Mouse (Mus musculus) heart, embryonic 16.5 days (tissue): Measurements from ENCODE around the gene Kpna3. TPM values are rescaled to one million over a fixed set of nuclear protein-coding genes. Genes with fewer than 3 reads are reported as not detected.
A peak's percentile ranks its signal among the peaks of the same experiment; 100 is the strongest.

ENCODE experiments used
- ATAC-seq: fragments of 200-750 bp; cut with Nextera tagmentation; replicated peaks from 2 replicates; pipeline ENCODE4 v1.8.0; 2017; ENCODE audit warnings: moderate number of reproducible peaks; ENCODE audit not compliant: insufficient read depth, low FRiP score; ENCODE audit errors: extremely low read depth
- H3K27ac ChIP-seq: fragments of 300-500 bp; sonication (generic); 2 replicates; pipeline ENCODE4 v1.5.1; 2014; ENCODE audit warnings: mild to moderate bottlenecking, low read length, control low read depth, moderate library complexity
- H3K27me3 ChIP-seq: fragments of 300-500 bp; sonication (generic); 2 replicates; pipeline ENCODE4 v1.6.1; 2014; ENCODE audit warnings: low read length, mixed read lengths; ENCODE audit not compliant: control insufficient read depth, insufficient read depth
- H3K36me3 ChIP-seq: fragments of 300-500 bp; sonication (generic); 2 replicates; pipeline ENCODE4 v1.6.1; 2014; ENCODE audit not compliant: control insufficient read depth, insufficient read depth
- H3K4me1 ChIP-seq: fragments of 300-500 bp; sonication (generic); 2 replicates; pipeline ENCODE4 v1.6.1; 2014; ENCODE audit warnings: low read length, mixed read lengths; ENCODE audit not compliant: control insufficient read depth, insufficient read depth
- H3K4me2 ChIP-seq: fragments of 300-500 bp; sonication (generic); 2 replicates; pipeline ENCODE4 v1.6.1; 2014; ENCODE audit warnings: low read depth, mild to moderate bottlenecking, control low read depth, low read length
- H3K4me3 ChIP-seq: fragments of 300-500 bp; sonication (generic); 2 replicates; pipeline ENCODE4 v1.5.1; 2014; ENCODE audit warnings: mild to moderate bottlenecking, control low read depth, low read length
- H3K9ac ChIP-seq: fragments of 300-500 bp; sonication (generic); 2 replicates; pipeline ENCODE4 v1.6.1; 2014; ENCODE audit warnings: low read length, control low read depth
- H3K9me3 ChIP-seq: fragments of 300-500 bp; sonication (generic); replicated peaks from 2 replicates; pipeline ENCODE4 v1.6.1; 2016; ENCODE audit warnings: low read length; ENCODE audit not compliant: control insufficient read depth
- WGBS: fragments of 180-500 bp; shearing (Covaris S2); extraction: QIAGEN DNeasy Blood & Tissue Kit; methylation state at CpG from one replicate; pipeline ENCODE4 v1.1.7; 2014; 5-methylcytosine and 5-hydroxymethylcytosine counted together
- polyA plus RNA-seq: library from polyadenylated mRNA; unstranded; fragments of >200 nt; fragmentation: Nextera tagmentation; extraction: Ambion mirVana; gene quantifications from 2 replicates; pipeline ENCODE4 v1.2.1, GENCODE M21; 2015

The Kpna3 gene
- polyA plus RNA-seq, 1 experiment from 2014 or later = 35.3 TPM

- Histone ChIP-seq H3K27ac (no peak overlapping the region), H3K27me3 (no peaks in the 10 kb centered on the region), H3K36me3 (peaks cover 3% of the 10 kb centered on the region), H3K4me2 (no peak overlapping the region), H3K4me3 (no peak overlapping the region), H3K4me1 (peaks cover 3% of the 10 kb centered on the region), H3K9me3 (no peaks in the 10 kb centered on the region), H3K9ac (no peak overlapping the region)
- no peak for ATAC-seq
- 96% methylated on average over 2 of the region's 2 CpGs for WGBS
Measured at GRCm38 (mm10) chr14:61362268-61362667, 77.4 kb downstream of the Kpna3 start.

DNA sequence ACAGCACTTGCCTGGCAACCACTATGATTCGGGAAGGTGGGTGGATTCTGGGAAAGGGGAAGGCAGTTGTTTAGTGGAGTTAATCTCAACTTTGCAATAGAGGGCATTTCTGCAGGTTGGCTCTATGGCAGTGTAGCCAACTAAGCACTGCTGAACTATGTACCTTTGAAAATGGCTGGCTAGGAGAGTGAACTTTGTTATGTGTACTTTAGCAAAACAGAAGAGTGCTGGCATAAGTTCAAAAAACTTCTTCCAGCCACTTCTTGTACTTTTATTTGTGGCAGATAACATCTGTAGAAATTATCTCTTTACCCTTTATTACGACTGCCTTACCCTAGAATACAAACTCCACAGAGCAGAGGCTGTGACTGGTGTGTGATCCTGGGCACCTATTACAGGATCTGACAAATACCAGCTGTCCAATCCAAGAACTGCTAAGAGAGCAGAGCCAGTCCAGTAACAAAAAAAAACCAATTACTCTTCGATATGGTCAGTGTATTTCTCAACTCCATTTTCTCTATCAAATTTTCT lies 78.6 kb downstream of the Kpna3 start:
- no peaks in the 10 kb centered on the region for H3K36me3 ChIP-seq
- no peak for ATAC-seq
- no peak overlapping the region; the same call in 1 of the 2 replicates for H3K4me3 ChIP-seq
- peaks cover 3% of the 10 kb centered on the region for H3K4me1 ChIP-seq
- 37% methylated on average over 3 of the region's 3 CpGs for WGBS
- no peak overlapping the region for H3K27ac ChIP-seq
- H3K4me2 ChIP-seq = peak overlapping the region; percentile 66
- H3K27me3 ChIP-seq = no peaks in the 10 kb centered on the region
- no peak overlapping the region; the same call in 1 of the 2 replicates for H3K9ac ChIP-seq
- no peaks in the 10 kb centered on the region for H3K9me3 ChIP-seq

DNA sequence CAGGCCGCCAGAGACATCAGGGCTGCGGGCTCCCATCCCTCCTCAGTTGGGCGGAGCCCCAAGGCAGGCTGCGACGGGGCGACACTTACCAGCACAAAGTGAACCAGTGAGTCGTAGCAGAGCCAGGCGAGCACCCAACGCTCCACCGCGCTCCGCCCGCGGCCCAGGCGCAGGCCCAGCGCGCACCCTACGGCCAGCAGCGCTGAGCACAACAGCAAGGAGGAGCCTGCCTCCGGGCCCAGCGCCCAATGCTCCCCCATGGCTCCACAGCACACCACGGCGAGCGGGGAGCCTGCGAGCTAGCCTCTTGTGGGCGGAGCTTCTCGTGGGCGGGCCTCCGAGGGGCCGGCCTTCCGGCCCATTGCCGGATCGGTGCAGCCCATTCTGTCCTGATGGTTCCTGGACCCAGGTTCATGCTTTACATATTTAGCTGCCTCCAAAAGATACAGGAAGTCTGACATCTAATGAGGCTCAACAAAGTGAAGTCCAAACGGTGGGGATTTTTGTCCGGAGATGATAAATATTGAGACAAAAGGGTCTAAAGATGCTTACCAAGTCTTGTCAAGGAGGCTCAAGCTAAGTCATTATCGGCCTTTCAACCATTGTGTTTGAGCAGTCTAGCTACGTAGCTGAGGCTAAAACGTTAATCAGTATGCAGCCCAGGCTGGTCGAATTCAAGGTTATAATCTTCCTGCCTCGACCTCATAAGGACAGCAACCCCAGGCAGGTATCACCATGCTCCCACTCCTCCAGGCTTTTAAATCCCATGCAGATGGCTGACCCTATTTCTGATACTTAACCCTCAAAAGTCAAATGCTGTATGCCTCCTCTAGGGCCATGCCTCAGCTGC lies 79.3 kb downstream of the Kpna3 start, which contains the start of gene Ebpl:
TSS of gene Ebpl (minus strand) at position 309 of the 850 bp plus-strand sequence.
- peak within 1 kb of the TSS; percentile 66 for H3K4me2 ChIP-seq
- H3K9ac ChIP-seq = peak within 1 kb of the TSS; percentile 79
- 2% methylated on average over 40 of the region's 40 CpGs for WGBS
- peak within 1 kb of the TSS; percentile 71 for H3K4me3 ChIP-seq
- H3K27ac ChIP-seq = peak within 1 kb of the TSS; percentile 73
- no peaks in the 10 kb centered on the region for H3K27me3 ChIP-seq
- H3K9me3 ChIP-seq = no peaks in the 10 kb centered on the region
- H3K4me1 ChIP-seq = peaks cover 3% of the 10 kb centered on the region
- no peaks in the 10 kb centered on the region for H3K36me3 ChIP-seq
- peak; percentile 93 for ATAC-seq

GRCm38 (mm10) chr14:61354251-61355235 lies 85.1 kb downstream of the Kpna3 start:
- Histone ChIP-seq H3K4me2 (no peak overlapping the region), H3K9me3 (no peaks in the 10 kb centered on the region), H3K27me3 (no peaks in the 10 kb centered on the region), H3K4me3 (no peak overlapping the region), H3K36me3 (no peaks in the 10 kb centered on the region), H3K9ac (no peak overlapping the region), H3K27ac (no peak overlapping the region), H3K4me1 (no peaks in the 10 kb centered on the region)
- peak; percentile 52 for ATAC-seq
- WGBS = 58% methylated on average over 10 of the region's 10 CpGs

DNA sequence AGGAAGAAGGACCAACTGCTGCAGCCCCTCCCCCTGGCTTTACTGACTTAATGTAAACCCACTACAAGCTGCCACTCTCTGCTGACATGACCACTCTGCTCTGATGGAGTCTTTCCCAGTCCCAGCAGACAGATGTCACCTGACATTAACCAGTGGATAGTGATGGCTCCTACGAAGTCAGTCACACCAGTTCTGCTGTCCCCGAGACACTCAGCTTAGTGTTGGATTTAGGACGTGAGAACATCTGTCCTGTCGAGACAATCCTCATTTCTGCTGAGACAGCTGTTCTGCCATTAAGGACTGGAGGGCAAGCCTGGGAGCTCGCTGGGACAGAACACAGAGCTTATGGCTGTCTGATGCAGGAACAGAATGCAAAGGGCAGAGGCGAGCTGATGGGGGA lies 88.9 kb downstream of the Kpna3 start:
- no peaks in the 10 kb centered on the region for H3K36me3 ChIP-seq
- H3K27ac ChIP-seq = no peak overlapping the region
- no peaks in the 10 kb centered on the region for H3K9me3 ChIP-seq
- WGBS = 48% methylated on average over 6 of the region's 6 CpGs
- H3K9ac ChIP-seq = no peak overlapping the region
- no peaks in the 10 kb centered on the region for H3K27me3 ChIP-seq
- no peak overlapping the region for H3K4me3 ChIP-seq
- H3K4me1 ChIP-seq = no peaks in the 10 kb centered on the region
- H3K4me2 ChIP-seq = no peak overlapping the region
- no peak for ATAC-seq

DNA sequence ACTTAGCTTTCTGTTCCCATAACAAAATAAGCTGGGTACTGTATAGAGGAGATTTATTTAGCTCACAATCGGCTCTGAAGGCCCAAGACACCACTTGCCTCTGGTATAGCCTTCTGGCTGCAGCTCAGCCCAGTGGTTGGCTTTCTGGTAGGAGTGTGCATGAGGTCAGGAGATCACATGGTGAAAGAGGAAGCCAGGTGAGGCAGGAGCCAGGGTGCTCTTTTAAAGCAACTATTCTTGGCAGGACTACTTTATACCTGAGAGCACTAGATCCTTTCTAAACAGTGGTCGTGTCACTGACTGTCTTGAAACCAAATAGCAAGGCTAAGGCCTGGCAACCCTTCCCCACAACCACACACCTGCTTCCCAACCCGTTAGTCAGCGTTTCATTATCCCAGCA lies 89.8 kb downstream of the Kpna3 start:
- WGBS = 79% methylated on average over 4 of the region's 4 CpGs
- H3K9me3 ChIP-seq = no peaks in the 10 kb centered on the region

DNA sequence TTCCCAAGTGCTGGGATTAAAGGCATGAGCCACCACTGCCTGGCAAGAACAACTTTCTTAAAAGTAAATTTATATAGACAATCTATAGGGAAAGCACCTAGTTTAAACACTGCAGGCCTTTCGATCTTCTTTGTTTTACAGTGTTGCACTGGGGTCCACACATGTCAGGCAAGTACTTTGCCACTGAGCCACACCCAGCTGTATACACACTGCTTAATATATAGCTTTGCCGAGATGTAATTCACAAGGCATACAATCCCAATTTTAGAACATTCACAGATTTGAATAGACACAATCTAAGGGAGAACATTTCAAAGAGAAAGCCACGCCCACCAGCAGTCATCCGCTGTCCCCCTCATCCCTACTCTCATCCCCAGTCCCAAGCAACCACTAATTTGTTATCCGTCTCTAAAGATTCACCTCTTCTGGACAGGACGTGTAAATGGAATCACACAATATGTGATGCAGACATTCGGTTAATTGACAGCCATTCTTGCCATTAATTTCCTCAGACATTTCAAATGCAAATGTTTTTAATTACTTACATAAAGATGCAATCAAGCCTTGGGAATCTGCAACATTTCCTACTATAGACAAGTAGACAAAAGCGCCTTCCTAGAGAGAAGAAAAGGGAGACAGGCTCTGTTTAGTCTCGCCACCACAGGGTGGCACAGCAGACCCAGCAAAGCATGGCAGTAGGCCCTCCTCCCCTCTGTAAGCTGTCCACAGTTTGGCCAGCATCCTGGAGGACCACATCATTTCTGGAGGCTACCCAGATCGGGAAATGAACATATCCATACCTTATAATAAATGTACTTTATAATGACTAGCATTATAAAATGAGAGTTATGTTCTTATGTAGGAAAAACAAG lies 92.6 kb downstream of the Kpna3 start:
- no peak overlapping the region for H3K4me2 ChIP-seq
- no peaks in the 10 kb centered on the region for H3K27me3 ChIP-seq
- H3K36me3 ChIP-seq = no peaks in the 10 kb centered on the region
- no peaks in the 10 kb centered on the region for H3K4me1 ChIP-seq
- ATAC-seq = no peak; the same call in 1 of the 2 replicates
- no peak overlapping the region for H3K4me3 ChIP-seq
- no peaks in the 10 kb centered on the region for H3K9me3 ChIP-seq
- H3K27ac ChIP-seq = no peak overlapping the region
- no peak overlapping the region for H3K9ac ChIP-seq
- WGBS = 83% methylated on average over 10 of the region's 10 CpGs

More for the DNA sequence above, 89.8 kb downstream of the Kpna3 start:
- Histone ChIP-seq H3K4me2 (no peak overlapping the region), H3K36me3 (no peaks in the 10 kb centered on the region), H3K9ac (no peak overlapping the region), H3K27me3 (no peaks in the 10 kb centered on the region), H3K4me3 (no peak overlapping the region), H3K4me1 (no peaks in the 10 kb centered on the region), H3K27ac (no peak overlapping the region)
- ATAC-seq = no peak

GRCm38 (mm10) chr14:61344590-61344989 lies 95.1 kb downstream of the Kpna3 start:
- Histone ChIP-seq H3K27me3 (no peaks in the 10 kb centered on the region), H3K9ac (no peak overlapping the region), H3K4me1 (no peaks in the 10 kb centered on the region), H3K9me3 (no peaks in the 10 kb centered on the region), H3K4me2 (no peak overlapping the region), H3K27ac (no peak overlapping the region), H3K4me3 (no peak overlapping the region), H3K36me3 (no peaks in the 10 kb centered on the region)
- WGBS = 73% methylated on average over 5 of the region's 5 CpGs
- ATAC-seq = no peak
